Mouse (Mus musculus): Measurements from ENCODE around the gene Parp8.
"Not testable (repeated sequence)": the region's sequence is repeated elsewhere in the genome, so short reads cannot be mapped to it uniquely, and the experiment has no call there.

Gene Parp8

GRCm38 (mm10) chr13:116967459-116967858, 57.9 kb downstream of the Parp8 start:
- DNase-seq (ENCODE audit: low read depth in 2 of 2, low spot score in 2 of 2) = no peak

DNA sequence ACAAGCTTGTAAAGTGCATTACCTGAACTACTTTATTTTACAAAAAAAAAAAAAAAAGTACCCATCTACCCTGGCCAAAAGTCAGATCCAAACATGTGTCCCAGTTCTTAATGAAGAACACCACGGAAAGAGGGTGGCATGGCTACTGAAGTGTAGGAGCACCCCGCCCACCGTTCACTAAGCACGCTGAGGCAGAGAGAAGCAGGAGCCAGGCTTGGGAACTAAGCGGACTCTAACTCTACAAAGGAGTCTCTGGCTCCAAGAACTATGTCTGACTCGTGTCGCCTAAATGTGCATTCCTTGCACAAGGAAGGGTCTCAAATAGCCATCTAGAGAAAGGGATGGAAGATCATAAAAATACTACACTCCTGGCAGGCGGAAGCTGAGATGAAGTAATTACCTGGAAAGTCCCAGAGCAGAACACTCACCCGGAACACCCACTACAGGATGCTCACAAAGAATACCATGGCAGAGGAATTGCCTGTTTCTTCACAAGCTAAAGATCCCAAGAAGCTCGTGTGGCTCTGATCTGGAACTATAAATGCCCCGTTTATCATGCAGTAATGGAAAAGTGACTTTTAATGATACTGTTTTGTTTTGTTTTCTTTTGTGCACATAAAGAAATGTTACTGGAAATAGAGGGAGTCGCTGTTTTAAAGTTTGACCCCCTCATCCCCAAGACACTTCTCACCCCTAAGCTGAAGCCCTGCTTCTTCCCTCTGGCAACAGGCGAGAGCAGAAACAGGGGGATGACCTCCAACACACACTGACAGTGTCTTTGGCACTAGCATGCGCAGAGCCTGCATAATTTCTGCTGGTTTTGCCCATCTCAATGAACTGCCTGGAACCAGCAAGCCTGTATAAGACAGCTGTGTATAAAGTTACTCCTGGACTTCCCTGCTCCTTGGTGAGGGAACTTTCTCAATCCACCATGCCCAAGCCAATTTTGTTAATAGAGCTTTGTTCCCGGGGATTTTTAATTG, 62.6 kb downstream of the Parp8 start:
- no peak for DNase-seq (ENCODE audit: low read depth in 2 of 2, low spot score in 2 of 2)

- DNase-seq (ENCODE audit: low read depth in 2 of 2, low spot score in 2 of 2) = no peak
These were observed 66.4 kb downstream of the Parp8 start for GRCm38 (mm10) chr13:116958776-116959589.

DNA sequence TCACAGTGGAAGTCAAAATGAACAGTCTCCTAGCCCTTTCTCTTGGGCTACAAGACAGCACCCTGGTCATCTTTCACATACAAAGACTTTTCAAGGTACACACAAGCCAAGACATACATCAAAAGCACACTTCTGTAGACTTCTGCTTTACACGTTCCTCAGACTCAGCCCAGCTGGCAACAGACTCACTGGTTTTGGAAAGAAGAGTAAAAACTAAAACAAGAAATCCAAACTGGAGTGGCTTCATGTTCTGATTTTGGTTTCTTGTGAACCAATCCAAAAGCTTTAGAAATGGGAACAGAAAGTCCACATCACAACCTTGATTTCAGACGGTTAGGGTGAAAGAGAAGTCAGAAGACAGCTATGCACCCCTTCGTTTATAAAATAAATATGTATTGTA, 67.8 kb downstream of the Parp8 start:
- DNase-seq (ENCODE audit: low read depth in 2 of 2, low spot score in 2 of 2) = no peak

GRCm38 (mm10) chr13:116951336-116951735, 74.0 kb downstream of the Parp8 start:
- DNase-seq (ENCODE audit: low read depth in 2 of 2, low spot score in 2 of 2) = no peak

DNA sequence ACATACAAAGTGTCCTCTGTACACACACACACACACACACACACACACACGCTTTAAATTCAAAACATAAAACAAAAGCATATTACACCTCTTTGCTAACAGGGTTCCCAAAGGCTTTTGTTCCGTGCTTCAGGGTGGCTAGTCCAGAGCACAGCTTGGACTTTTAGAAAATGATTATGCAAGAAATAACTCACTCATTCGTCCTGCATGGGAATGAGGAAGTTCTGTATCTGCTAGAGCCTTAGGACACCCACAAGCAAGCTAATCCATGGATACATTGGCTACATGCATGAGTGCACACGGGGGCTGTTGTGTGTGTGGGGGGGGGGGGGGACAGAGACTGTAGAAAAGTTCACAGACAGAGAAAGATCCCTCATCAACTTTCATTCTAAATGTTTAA, 75.8 kb downstream of the Parp8 start:
- DNase-seq (ENCODE audit: low read depth in 2 of 2, low spot score in 2 of 2) = no peak

DNA sequence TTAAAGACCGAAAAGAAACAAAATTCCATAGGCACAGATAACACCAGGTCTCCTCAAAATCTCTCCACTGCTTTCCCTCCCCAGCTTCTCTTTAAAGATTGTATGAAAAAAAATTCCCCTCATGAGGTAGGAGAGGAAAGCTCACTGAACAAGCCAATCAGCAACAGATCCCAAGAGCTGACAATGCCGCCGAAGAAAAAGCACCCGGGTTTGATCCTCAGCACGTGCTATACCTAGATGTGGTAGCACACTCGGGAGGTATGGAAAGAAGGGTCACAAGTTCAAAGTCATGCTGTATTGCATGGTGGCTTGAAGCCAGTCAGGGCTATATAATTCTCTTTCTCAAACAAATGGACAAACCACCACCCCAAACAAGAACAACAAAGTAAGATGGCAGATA, 76.3 kb downstream of the Parp8 start:
- no peak for DNase-seq (ENCODE audit: low read depth in 2 of 2, low spot score in 2 of 2)

- DNase-seq (ENCODE audit: low read depth in 2 of 2, low spot score in 2 of 2) = no peak
These were observed 77.1 kb downstream of the Parp8 start for GRCm38 (mm10) chr13:116948299-116948659.

DNA sequence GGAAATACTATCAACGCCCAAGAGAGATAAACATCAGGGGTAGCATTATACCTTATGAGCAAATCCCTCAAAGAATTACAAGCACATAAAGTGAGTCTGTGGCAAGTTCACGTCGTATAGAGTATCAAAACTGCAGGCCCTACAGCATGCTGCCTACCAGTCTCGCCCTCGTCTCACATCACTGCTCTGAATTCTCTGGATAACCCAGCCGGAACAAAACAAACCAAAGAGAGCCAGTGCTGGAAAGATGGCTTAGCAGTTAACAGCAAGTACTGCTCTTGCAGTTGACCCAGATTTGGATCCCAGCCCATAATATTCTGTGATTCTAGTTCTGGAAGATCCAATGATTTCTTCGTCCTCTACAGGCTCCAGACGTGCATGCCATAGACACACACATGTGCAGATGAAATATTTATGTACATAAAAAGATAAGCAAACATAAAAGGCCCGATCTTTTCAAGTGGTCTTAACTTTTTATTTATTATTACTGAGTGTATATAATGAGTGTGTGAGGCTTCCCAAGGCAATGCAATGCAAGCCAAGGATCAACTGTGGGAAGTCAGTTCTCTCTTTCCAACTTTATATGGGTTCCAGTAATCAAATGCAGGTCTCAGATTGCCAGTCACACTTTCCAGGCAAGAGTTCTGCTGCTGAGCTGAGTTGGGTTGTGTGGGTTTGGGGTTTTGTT, 77.6 kb downstream of the Parp8 start:
- DNase-seq (ENCODE audit: low read depth in 2 of 2, low spot score in 2 of 2) = no peak

GRCm38 (mm10) chr13:116946566-116946965, 78.8 kb downstream of the Parp8 start:
- no peak for DNase-seq (ENCODE audit: low read depth in 2 of 2, low spot score in 2 of 2)

- no peak for DNase-seq (ENCODE audit: low read depth in 2 of 2, low spot score in 2 of 2)
These were observed 83.9 kb downstream of the Parp8 start for GRCm38 (mm10) chr13:116941280-116942015.

DNA sequence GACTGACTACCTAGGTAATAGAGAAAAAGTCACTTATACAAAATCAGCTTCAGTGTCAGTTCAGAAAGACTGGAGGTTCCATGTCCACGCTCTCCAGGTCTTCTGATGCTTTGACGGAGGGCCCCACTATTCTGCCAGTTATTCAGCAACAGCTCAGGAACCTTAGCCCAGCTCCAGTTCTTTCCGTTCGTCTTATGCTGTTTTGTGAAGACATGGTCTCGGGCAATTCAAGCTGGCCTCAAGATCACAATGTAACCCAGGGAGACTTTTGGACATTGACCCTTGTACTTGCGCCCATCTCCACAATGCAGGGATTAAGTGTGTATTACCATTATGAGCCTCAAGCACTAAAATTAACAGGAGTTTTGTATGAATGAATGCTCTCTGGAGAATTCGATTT, 84.6 kb downstream of the Parp8 start:
- DNase-seq (ENCODE audit: low read depth in 2 of 2, low spot score in 2 of 2) = no peak

DNA sequence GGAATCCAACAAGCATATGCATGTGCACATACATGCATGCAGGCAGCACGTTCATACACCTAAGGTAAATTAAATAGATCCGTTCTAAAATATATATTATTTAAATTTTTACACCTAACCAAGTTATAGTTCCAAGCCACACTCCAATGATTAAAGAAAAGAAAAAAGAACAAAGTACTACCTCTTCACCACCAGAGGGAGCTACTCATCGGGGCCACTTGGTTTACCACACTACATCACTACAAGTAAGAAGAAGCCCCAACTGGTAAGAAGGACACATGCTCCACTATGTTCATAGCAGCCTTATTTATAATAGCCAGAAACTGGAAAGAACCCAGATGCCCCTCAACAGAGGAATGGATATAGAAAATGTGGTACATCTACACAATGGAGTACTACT, 88.3 kb downstream of the Parp8 start:
- not testable (repeated sequence) for DNase-seq (ENCODE audit: low read depth in 2 of 2, low spot score in 2 of 2)

DNA sequence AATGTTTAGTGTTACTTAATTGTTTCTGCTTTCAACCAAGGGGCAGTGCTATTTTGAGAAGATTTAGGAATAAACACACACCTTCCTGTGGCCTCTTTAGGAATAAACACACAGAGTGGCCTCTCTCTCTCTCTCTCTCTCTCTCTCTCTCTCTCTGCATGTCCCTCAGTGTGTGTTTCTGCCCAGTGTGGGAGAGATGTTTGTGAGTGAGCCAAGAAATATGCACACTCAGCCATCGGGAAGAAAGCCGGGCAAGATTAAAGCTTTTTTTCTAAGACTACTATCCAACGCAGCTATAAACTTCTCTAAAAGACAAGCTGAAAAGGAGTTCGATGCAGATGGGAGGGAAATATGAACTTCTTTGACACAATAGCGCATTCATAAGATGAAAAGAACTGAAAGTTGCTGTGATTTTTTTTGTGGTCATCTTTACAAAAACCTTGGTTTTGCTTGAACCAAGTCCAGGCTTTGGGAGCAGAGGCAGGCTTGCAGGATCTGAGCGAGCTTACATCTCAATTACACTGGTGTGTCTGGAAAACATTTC, 107.9 kb downstream of the Parp8 start:
- no peak for DNase-seq (ENCODE audit: low read depth in 2 of 2, low spot score in 2 of 2)

DNA sequence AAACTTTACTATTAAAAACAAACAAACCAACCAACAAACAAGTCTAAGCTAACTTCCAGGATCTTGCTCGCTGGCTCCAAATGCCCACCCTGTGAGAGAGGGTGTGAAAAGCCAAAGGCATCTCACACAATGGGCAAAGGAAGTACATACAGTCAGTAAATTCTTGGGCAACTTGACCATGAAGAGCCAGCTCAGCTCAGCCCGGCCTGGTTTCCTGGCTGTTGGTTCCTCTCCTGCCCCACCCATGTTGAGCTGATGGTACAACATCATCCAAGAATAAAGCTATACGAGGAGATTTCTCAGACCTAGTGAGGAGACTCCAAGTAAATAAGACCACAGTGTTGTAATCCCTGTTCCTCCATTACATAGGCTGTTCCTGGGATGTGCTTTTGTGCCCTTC, 117.1 kb downstream of the Parp8 start:
- no peak for DNase-seq (ENCODE audit: low read depth in 2 of 2, low spot score in 2 of 2)

- DNase-seq (ENCODE audit: low read depth in 2 of 2, low spot score in 2 of 2) = no peak
These were observed 121.9 kb downstream of the Parp8 start for GRCm38 (mm10) chr13:116903394-116903793.

DNA sequence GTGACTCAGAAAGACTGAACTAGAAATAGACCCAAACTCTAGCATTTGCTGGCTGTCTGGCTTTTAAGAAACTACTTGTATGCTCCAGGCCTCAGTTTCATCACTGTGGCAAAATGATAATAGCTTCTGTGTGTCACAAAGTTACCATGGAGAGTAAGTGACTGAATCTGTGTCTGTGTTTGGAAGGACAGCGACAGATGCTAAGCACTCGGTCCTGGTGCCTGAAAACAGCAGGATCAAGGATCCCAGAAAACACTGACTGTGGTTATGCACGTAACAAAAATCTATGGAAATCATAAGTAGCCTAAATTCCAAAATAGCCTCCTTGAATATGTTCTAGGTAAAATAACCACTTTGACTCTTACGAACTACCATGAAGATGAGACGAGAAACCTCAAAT, 126.9 kb downstream of the Parp8 start:
- no peak for DNase-seq (ENCODE audit: low read depth in 2 of 2, low spot score in 2 of 2)

GRCm38 (mm10) chr13:116897711-116898110, 127.6 kb downstream of the Parp8 start:
- DNase-seq (ENCODE audit: low read depth in 2 of 2, low spot score in 2 of 2) = no peak

- no peak for DNase-seq (ENCODE audit: low read depth in 2 of 2, low spot score in 2 of 2)
These were observed 140.9 kb downstream of the Parp8 start for GRCm38 (mm10) chr13:116884422-116884942.

DNA sequence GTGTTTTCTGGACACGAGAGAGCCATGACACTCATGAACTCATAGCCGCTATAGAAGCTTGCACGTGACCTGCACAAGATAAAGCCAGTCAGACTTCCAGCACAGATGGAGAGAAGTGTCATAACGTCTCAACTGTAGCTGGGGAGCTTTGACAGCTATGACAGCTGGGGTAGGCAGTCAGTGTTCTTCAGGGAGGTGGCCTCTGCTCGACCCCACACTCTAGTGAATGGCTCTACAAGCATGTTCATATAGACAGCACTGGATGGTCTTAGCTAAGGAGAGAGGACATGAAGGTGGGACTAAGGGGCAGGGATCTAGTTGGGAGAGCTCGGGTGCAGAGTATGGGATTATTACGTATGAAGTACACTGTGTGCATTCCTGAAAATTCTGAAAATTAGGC, 143.1 kb downstream of the Parp8 start:
- DNase-seq (ENCODE audit: low read depth in 2 of 2, low spot score in 2 of 2) = no peak

Measured in CD8-positive naive resting alpha-beta T cell, adult 2 months (primary cell).